Mouse (Mus musculus) natural killer cell, adult 2 months (primary cell): ENCODE measurements around the gene Lsamp.

ENCODE experiments used
- DNase-seq, 2 experiments: peaks; one replicate each; pipeline ENCODE4 v3.0.0; 2022; ENCODE audit warnings: low spot score in 2 of 2

Lsamp gene

DNA sequence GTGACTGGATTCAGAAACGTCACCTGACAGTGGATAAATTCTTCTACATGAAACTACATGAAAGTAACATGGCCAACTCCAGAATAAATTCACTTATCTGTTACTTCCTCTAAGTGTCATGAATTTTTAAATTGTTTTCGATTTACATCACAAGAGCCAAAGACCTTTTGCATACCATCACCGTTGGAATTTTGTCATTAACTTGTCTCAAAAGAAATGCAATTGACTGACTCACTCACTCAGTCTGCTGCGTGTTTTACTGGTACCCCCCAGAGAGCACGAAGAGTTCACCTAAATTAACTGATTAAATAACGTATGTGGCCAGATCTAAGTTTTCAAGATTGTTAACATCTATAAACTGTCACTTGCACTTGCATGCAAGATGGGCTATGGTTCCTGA lies 672.7 kb downstream of the Lsamp start:
- no peak for DNase-seq

DNA sequence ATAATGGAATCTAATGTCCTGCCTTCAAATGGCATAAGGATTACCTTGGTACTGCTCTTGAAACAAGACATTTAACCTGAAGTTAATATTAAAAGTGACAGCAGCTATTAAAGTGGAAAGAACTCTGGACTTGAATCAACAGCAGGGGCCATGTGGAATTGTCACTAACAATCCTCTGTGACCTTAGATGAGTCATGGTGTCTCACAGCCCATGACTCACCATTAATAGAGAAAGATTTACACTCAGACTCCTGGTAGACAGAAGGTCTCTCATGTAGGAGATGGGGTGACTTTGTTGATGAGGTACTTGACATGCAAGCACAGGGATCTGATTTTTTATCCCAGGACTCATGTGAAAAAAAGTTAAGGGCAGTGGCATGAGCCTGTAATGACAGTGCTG lies 701.4 kb downstream of the Lsamp start:
- DNase-seq: no peak

DNA sequence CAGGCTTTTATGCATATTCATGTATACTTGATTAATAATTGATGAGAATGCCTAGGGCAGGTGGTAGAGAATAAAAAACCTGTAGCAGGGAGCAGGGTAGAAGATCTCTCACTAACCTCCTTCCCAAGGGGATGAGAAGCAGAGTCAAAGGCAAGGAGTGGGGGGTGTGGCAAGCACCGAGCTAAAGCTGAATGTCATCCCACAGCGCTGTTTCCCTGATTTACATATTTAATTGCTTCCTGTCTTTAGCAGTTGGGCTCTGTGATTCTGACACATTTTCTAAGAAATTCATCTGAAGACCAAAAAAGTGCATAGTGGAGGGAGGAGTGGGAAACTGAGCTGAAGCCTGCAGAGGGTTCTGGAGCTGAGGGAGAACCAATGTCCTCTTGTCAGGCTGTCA lies 708.1 kb downstream of the Lsamp start:
- no peak for DNase-seq

DNA sequence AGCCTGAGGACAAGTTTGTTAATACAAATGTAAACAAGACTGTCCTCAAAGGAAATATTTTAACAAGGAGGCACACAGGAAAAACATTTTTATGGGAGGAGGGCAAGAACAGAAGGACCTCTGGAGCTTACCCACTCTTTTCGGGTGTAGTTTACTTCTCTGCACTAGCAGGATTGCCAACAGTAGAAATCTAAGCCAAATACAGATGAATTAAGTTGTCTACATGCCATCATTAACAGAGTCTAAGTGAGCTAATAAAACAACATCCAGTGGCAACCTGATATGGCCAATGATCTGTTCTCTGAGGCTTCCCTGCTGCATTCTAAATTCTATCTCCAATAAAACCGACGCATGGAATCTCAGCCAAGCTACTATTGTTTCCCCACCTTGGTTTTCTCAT lies 713.1 kb downstream of the Lsamp start:
- no peak for DNase-seq

- no peak for DNase-seq
Measured at GRCm38 (mm10) chr16:40708558-40708957, 724.4 kb downstream of the Lsamp start.

DNA sequence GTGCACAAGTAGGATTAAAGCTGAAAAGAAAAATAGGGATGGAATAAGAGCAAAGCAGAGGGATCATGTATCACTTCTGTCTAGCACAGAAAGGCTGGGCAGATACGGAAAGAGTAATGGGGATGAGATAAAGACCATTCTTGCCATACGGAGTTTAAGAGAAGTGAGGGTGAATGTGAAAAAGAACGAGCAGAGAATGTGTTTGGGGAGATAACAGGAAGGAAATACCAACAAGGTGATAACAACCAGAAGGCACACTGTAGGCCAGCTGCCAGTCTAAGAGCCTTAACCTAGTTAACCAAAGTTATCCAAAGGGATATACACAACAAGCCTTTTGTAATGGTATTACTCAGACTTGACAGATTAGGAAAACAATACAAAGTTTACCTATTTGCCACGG lies 725.4 kb downstream of the Lsamp start:
- DNase-seq: no peak

- no peak for DNase-seq
Measured at GRCm38 (mm10) chr16:40710068-40710467, 725.9 kb downstream of the Lsamp start.

- no peak for DNase-seq
Measured at GRCm38 (mm10) chr16:40710491-40710890, 726.3 kb downstream of the Lsamp start.

DNA sequence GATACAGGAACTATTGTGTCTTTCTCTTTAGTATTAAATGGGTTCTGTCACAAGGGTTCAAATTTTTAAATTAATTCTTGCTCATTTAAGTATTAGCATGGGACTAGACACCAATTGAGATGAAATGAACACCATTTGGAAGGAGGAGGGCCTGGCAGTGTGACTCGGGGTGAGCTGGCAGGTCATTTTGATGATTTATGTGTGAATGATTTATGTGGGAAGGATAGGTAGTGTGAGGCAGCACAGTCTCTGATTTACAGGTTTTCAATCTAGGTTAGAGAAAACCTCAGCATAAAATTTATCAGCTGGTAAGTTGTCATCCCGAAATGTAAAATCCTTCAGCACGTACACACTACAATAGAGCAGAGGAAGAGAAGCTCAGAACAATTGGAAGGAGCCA lies 729.6 kb downstream of the Lsamp start:
- no peak for DNase-seq

DNA sequence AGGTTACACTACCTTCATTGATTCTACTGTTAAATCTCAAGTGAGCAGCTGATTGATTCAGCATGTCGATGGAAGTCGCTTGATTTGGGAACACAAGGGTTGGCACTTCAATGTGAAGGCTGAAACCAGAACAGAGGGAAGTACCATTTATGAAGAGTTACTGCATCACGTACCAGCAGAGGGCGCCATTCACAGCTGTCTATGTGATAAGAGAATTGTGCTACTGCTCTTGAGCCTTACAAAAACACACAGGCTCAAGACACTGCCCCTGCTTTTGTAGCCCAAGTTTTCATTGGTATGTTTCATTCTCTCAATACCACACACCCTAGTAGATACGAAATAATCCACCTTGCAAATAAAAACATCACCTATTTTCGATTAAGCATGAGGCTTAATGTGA lies 754.9 kb downstream of the Lsamp start:
- DNase-seq: no peak

DNA sequence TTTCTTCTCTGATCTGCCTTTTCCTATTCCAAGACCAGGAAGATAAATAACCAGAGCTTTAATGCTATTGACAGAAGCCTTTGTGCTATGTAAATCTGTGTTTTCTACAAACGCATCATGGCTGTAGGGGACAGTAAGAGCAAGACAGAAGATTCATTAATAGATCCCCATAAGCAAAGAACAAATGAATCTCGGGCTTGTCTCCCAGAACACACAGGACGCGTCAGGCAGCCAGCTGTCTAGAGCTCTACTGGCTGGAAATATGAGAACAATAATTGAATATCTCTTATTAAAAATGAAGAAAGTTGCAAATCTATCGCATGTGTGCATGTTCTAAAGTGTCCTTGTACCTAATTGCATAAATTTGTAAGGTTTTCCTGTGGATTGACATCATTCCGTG lies 755.6 kb downstream of the Lsamp start:
- no peak for DNase-seq

DNA sequence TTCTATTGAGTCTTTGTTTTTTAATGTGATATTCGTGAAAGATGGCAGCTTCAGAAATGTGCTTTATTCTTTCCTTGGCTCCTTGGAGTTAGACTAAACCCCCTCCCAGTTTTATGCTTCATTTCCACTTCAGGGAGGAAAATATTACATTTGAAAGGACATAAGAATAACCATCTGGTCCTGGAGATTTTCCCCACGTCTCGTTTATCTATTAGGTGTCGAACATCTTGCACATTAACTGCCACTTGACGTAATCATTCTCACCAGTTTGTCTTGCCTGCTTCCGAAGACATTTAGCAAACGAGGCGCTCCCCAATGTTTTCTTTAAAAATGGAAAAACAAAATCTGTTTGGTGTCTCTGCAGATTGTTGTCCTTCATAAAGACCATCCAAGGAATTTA lies 756.1 kb downstream of the Lsamp start:
- DNase-seq: no peak

GRCm38 (mm10) chr16:40827191-40827590 lies 843.0 kb downstream of the Lsamp start:
- DNase-seq: no peak

- DNase-seq: no peak
Measured at GRCm38 (mm10) chr16:40831536-40831935, 847.4 kb downstream of the Lsamp start.

DNA sequence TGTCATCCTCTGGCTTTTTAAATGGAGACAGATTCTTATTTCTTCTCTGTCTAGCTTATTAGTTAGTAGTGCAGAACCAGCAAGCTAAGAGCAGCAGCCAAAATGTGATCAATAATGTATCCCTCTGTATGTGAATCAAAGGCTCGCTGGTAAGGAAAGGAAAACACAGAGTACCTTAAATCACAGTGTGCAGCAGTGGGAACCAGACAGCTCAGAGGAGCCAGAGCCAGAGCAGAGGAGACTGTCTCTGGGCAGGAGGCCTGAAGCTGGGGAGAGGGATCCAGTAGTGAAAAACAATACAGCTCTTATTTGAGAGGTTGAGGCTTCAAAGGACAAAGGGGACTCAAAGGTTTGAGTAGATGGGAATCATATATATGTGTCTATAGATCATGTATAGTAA lies 857.6 kb downstream of the Lsamp start:
- DNase-seq: no peak

- DNase-seq: no peak
Measured at GRCm38 (mm10) chr16:40866733-40867132, 882.6 kb downstream of the Lsamp start.

DNA sequence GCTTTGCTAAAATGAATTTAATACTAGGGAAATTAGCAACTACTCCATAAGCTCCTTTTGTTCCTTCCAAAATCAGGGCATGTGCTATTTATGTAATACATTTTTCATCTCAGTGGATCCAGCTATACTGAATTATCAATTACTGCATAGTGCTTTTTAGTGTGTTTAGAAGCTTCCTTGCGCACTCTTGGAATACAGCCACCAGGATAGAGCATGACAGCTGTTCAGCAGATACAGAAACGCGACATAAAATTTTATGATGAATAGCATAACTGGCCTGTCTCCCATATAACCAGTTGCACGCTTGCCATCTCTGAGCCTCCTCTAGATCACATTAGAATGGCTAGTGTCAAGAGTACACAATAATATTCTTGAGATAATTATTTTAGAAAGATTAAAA lies 894.1 kb downstream of the Lsamp start:
- no peak for DNase-seq

DNA sequence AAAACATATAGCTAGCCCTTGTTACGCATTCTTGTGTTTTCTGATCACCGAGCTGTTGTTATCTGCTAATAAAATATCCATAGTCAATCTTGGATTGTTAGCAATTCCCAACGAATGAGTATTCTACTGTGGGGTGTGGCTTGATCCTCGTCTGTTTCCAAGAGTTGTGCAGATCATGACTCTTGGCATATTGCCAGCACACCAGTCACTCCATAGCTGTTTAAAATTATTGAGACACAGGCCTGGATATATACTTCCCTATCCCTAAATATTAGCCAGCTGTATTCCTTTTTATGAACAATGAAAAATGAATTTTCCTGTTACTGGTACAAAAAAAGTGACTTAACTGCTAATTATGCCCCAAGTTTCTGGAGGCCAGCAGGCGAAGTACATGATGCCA lies 897.8 kb downstream of the Lsamp start:
- no peak for DNase-seq

DNA sequence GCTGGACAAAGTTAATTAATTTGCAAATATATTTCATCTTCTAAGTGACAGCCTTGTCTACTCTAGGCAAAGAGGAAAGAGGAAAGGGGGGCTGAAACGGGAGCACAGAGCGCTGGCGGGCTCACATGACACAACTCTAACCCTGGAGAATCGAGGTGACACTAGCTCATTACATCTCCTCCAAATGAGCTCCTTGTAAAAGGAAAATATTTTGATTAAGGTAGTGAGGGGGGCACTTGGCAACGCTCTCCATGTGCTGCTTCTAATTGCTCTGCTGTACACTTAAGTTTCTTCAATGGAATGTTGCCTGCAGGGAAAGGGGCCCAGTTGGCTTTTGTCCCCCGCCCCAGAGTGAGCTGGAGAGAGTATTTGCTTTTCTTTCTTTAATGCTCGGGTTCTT lies 907.2 kb downstream of the Lsamp start:
- DNase-seq: no peak

GRCm38 (mm10) chr16:40897768-40898327 lies 913.7 kb downstream of the Lsamp start:
- no peak for DNase-seq

GRCm38 (mm10) chr16:40907892-40908291 lies 923.7 kb downstream of the Lsamp start:
- no peak for DNase-seq

GRCm38 (mm10) chr16:40914141-40914540 lies 930.0 kb downstream of the Lsamp start:
- no peak for DNase-seq

- no peak for DNase-seq
Measured at GRCm38 (mm10) chr16:40930596-40930995, 946.4 kb downstream of the Lsamp start.

- DNase-seq: no peak
Measured at GRCm38 (mm10) chr16:40942266-40942665, 958.1 kb downstream of the Lsamp start.

GRCm38 (mm10) chr16:40945834-40946233 lies 961.7 kb downstream of the Lsamp start:
- no peak for DNase-seq
